Mouse (Mus musculus) neural tube, embryonic 12.5 days (tissue): ENCODE results near the gene Thrb. TPM values are rescaled to one million over a fixed set of nuclear protein-coding genes. Genes with fewer than 3 reads are reported as not detected.

Experiments used
- ATAC-seq: fragments of 200-750 bp; cut with Nextera tagmentation; 2 replicates; pipeline ENCODE4 v1.8.0; 2017; ENCODE audit warnings: low read depth, mild to moderate bottlenecking, moderate TSS enrichment, moderate library complexity; ENCODE audit not compliant: low FRiP score
- H3K27ac ChIP-seq: fragments of 300-500 bp; sonication (generic); 2 replicates; pipeline ENCODE4 v1.5.1; 2016
- H3K27me3 ChIP-seq: fragments of 300-500 bp; sonication (generic); replicated peaks from 2 replicates; pipeline ENCODE4 v1.6.1; 2016; ENCODE audit warnings: mild to moderate bottlenecking
- H3K36me3 ChIP-seq: fragments of 300-500 bp; sonication (generic); 2 replicates; pipeline ENCODE4 v1.6.1; 2016; ENCODE audit warnings: mild to moderate bottlenecking
- H3K4me1 ChIP-seq: fragments of 300-500 bp; sonication (generic); 2 replicates; pipeline ENCODE4 v1.6.1; 2016
- H3K4me2 ChIP-seq: fragments of 300-500 bp; sonication (generic); replicated peaks from 2 replicates; pipeline ENCODE4 v1.6.1; 2016; ENCODE audit warnings: mild to moderate bottlenecking
- H3K4me3 ChIP-seq: fragments of 300-500 bp; sonication (generic); 2 replicates; pipeline ENCODE4 v1.5.1; 2016
- H3K9ac ChIP-seq: fragments of 300-500 bp; sonication (generic); 2 replicates; pipeline ENCODE4 v1.6.1; 2016; ENCODE audit warnings: mild to moderate bottlenecking
- H3K9me3 ChIP-seq: fragments of 300-500 bp; sonication (generic); 2 replicates; pipeline ENCODE4 v1.6.1; 2016; ENCODE audit warnings: mild to moderate bottlenecking
- WGBS: fragments of 180-500 bp; shearing (Covaris S2); methylation state at CpG from one replicate; pipeline ENCODE4 v1.1.7; 2016; 5-methylcytosine and 5-hydroxymethylcytosine counted together
- polyA plus RNA-seq: library from polyadenylated mRNA; unstranded; fragments of >200 nt; fragmentation: Nextera tagmentation; extraction: Ambion mirVana; gene quantifications from 2 replicates; pipeline ENCODE4 v1.2.1, GENCODE M21; 2016

Thrb gene
- polyA plus RNA-seq, 1 experiment from 2014 or later: 0.34 TPM

DNA sequence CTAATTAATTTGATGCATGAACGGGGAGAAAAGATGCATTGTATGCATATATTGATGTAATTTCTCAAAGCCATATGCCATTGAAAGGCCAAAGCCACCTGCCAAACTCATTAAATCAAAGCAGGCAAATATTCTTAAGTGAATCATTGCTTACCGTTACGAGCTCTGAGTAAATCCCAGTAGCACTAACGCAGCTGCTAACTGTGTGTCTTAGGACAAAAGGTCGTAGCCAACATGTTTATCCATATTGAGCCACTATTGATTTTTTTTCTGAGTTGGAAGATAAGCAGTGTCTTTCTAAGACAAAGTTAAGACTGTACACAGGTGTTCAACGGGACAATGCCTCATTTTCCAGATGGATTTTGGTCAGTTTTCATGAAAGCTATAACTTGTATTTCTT lies 323.8 kb downstream of the Thrb start:
- Histone ChIP-seq H3K4me2 (no peak overlapping the region), H3K27ac (no peak overlapping the region), H3K4me1 (no peaks in the 10 kb centered on the region), H3K36me3 (no peaks in the 10 kb centered on the region), H3K9me3 (no peaks in the 10 kb centered on the region), H3K4me3 (no peak overlapping the region), H3K9ac (no peak overlapping the region), H3K27me3 (no peaks in the 10 kb centered on the region)
- 71% methylated on average over 6 of the region's 6 CpGs for WGBS
- ATAC-seq: no peak

DNA sequence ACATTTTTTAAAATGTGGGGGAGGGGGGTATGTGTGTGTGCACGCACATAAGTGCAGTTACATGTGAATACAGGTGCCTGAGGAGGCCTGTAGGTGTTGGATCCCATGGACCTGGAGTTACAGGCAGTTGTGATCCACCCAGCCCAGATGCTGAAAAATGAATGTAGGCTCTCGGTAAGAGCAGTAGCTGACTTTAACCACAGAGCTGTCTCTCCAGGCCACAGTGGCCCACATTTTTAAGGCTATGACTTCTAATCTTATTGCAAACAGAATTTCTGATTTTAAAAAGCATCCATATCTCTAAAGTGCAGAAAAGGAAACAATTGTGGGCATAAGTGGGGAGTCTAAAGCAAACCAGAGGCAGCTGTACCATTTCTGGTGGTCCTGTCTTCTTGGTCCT lies 328.5 kb downstream of the Thrb start:
- Histone ChIP-seq H3K4me3 (no peak overlapping the region), H3K27ac (no peak overlapping the region), H3K4me2 (no peak overlapping the region), H3K27me3 (no peaks in the 10 kb centered on the region), H3K9ac (no peak overlapping the region), H3K4me1 (no peaks in the 10 kb centered on the region), H3K36me3 (no peaks in the 10 kb centered on the region), H3K9me3 (no peaks in the 10 kb centered on the region)
- no peak for ATAC-seq
- 84% methylated on average over 2 of the region's 2 CpGs for whole genome bisulfite sequencing

- no peaks in the 10 kb centered on the region for H3K27me3 ChIP-seq
- H3K4me3 ChIP-seq: no peak overlapping the region
- ATAC-seq: no peak
- H3K4me2 ChIP-seq: no peak overlapping the region
- no peak overlapping the region for H3K27ac ChIP-seq
- H3K4me1 ChIP-seq: no peaks in the 10 kb centered on the region
- H3K9ac ChIP-seq: no peak overlapping the region
- H3K36me3 ChIP-seq: no peaks in the 10 kb centered on the region
- H3K9me3 ChIP-seq: no peaks in the 10 kb centered on the region
- WGBS: 83% methylated on average over 4 of the region's 4 CpGs
Observed at GRCm38 (mm10) chr14:17989182-17989581, 329.1 kb downstream of the Thrb start.

- no peak for ATAC-seq
- Histone ChIP-seq H3K36me3 (no peaks in the 10 kb centered on the region), H3K4me2 (no peak overlapping the region), H3K27me3 (no peaks in the 10 kb centered on the region), H3K4me1 (no peaks in the 10 kb centered on the region), H3K9ac (no peak overlapping the region), H3K4me3 (no peak overlapping the region), H3K9me3 (no peaks in the 10 kb centered on the region), H3K27ac (no peak overlapping the region)
- WGBS: 80% methylated on average over 2 of the region's 2 CpGs
Observed at GRCm38 (mm10) chr14:17990186-17990585, 330.1 kb downstream of the Thrb start.

GRCm38 (mm10) chr14:18001886-18002285 lies 341.8 kb downstream of the Thrb start:
- Histone ChIP-seq H3K4me1 (no peaks in the 10 kb centered on the region), H3K36me3 (no peaks in the 10 kb centered on the region), H3K27ac (no peak overlapping the region), H3K4me3 (no peak overlapping the region), H3K9ac (no peak overlapping the region), H3K4me2 (no peak overlapping the region), H3K27me3 (no peaks in the 10 kb centered on the region), H3K9me3 (no peaks in the 10 kb centered on the region)
- no peak for ATAC-seq
- WGBS: 73% methylated on average over 2 of the region's 2 CpGs

DNA sequence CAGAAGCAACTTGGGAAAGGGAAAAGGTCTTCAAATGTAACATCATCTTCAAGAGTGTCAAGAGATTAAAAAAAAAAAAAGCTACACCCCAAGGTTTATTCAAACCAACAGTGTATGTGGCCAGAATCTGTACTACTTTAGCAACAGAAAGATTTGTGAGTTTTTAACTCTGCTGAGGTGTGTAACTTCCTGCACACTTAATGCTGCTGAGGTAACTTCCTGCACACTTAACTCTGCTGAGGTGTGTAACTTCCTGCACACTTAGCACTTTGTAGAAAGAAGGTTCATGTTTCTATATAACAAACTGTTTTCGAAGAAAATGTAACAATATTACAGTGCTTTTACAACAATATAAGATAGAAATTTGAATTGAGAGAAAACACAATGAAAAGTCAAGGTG lies 343.6 kb downstream of the Thrb start:
- no peak overlapping the region for H3K4me3 ChIP-seq
- H3K9me3 ChIP-seq: no peaks in the 10 kb centered on the region
- no peaks in the 10 kb centered on the region for H3K36me3 ChIP-seq
- no peak overlapping the region for H3K27ac ChIP-seq
- no peaks in the 10 kb centered on the region for H3K4me1 ChIP-seq
- ATAC-seq: no peak
- 90% methylated on average over 1 of the region's 1 CpGs for WGBS
- H3K9ac ChIP-seq: no peak overlapping the region
- H3K4me2 ChIP-seq: no peak overlapping the region
- H3K27me3 ChIP-seq: no peaks in the 10 kb centered on the region

GRCm38 (mm10) chr14:18008524-18008923 lies 348.5 kb downstream of the Thrb start:
- Histone ChIP-seq H3K27ac (no peak overlapping the region), H3K27me3 (no peaks in the 10 kb centered on the region), H3K9ac (no peak overlapping the region), H3K36me3 (no peaks in the 10 kb centered on the region), H3K4me1 (no peaks in the 10 kb centered on the region), H3K9me3 (no peaks in the 10 kb centered on the region), H3K4me3 (no peak overlapping the region), H3K4me2 (no peak overlapping the region)
- WGBS: 85% methylated on average over 3 of the region's 3 CpGs
- no peak for ATAC-seq

- Histone ChIP-seq H3K27ac (no peak overlapping the region), H3K9ac (no peak overlapping the region), H3K36me3 (no peaks in the 10 kb centered on the region), H3K4me3 (no peak overlapping the region), H3K4me2 (no peak overlapping the region), H3K27me3 (no peaks in the 10 kb centered on the region), H3K9me3 (no peaks in the 10 kb centered on the region), H3K4me1 (no peaks in the 10 kb centered on the region)
- ATAC-seq: no peak
- WGBS: 89% methylated on average over 5 of the region's 5 CpGs
Observed at GRCm38 (mm10) chr14:18016604-18017003, 356.5 kb downstream of the Thrb start.

DNA sequence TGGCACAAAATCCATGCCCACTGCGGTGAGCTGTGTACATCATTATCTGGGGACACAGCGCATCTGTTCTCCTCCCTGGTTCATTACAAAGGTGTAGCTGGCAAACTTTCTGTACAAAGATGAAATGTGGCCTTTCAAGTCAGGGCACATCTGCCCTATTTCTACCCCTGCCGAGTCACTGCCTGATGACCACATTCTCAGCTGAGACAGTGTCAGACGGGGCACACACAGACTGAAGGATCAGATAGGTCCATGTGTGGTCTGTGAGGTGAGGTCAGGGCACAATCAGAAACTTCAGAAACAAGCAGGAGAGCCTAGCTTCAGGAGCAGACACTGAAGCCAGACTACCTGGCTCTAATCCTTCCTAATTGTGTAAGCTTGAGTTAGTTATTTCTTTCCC lies 360.1 kb downstream of the Thrb start:
- Histone ChIP-seq H3K4me2 (no peak overlapping the region), H3K4me1 (no peaks in the 10 kb centered on the region), H3K36me3 (no peaks in the 10 kb centered on the region), H3K27ac (no peak overlapping the region), H3K9ac (no peak overlapping the region), H3K27me3 (no peaks in the 10 kb centered on the region), H3K4me3 (no peak overlapping the region), H3K9me3 (no peaks in the 10 kb centered on the region)
- WGBS: 82% methylated on average over 4 of the region's 4 CpGs
- ATAC-seq: no peak

DNA sequence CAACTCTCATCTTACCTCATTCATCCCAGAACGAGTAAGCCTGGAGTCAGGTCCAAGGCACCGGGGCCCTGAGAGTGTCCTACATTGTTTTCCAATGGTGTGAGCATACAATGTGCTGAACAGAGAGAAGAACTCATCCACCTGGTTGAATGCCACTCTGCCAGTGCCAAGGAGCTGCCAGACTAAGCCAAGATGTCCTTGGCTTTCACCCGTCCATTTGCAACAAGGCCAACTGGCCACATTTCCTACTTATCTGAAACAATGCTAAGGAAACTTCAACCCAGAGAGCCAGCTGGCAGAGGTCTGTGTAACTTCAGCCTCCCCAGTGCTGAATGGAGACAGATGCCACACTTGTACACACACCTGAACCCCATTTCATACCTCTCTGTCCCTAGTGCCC lies 360.6 kb downstream of the Thrb start:
- Histone ChIP-seq H3K4me1 (no peaks in the 10 kb centered on the region), H3K9ac (no peak overlapping the region), H3K9me3 (no peaks in the 10 kb centered on the region), H3K27ac (no peak overlapping the region), H3K36me3 (no peaks in the 10 kb centered on the region), H3K4me3 (no peak overlapping the region), H3K27me3 (no peaks in the 10 kb centered on the region), H3K4me2 (no peak overlapping the region)
- ATAC-seq: no peak
- WGBS: 90% methylated on average over 3 of the region's 3 CpGs

DNA sequence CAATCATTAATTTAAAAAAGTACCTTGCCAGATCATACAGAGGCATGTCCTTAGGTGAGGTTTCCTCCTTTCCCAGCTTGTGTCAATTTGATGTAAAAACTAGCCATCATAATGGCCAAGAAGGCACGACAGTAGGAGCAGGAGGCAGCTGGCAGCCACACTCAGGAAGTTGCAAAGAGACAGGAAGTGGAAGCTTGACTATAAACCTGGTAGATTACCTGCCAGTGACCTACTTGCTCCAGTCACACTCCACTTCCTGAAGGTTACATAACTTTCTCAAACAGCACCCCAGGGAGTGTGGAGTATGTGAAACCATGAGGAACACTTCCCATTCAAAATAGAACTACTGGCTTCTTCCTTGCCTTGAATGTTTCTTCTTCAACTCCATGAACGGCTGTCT lies 361.7 kb downstream of the Thrb start:
- H3K36me3 ChIP-seq: no peaks in the 10 kb centered on the region
- H3K9ac ChIP-seq: no peak overlapping the region
- WGBS: 75% methylated on average over 2 of the region's 2 CpGs
- ATAC-seq: no peak
- H3K9me3 ChIP-seq: no peaks in the 10 kb centered on the region
- H3K27me3 ChIP-seq: no peaks in the 10 kb centered on the region
- H3K4me3 ChIP-seq: no peak overlapping the region
- H3K4me2 ChIP-seq: no peak overlapping the region
- no peak overlapping the region for H3K27ac ChIP-seq
- H3K4me1 ChIP-seq: no peaks in the 10 kb centered on the region

- Histone ChIP-seq H3K4me2 (no peak overlapping the region), H3K4me1 (no peaks in the 10 kb centered on the region), H3K27ac (no peak overlapping the region), H3K27me3 (no peaks in the 10 kb centered on the region), H3K9me3 (no peaks in the 10 kb centered on the region), H3K4me3 (no peak overlapping the region), H3K36me3 (no peaks in the 10 kb centered on the region), H3K9ac (no peak overlapping the region)
- ATAC-seq: no peak
Observed at GRCm38 (mm10) chr14:18022351-18022750, 362.3 kb downstream of the Thrb start.

DNA sequence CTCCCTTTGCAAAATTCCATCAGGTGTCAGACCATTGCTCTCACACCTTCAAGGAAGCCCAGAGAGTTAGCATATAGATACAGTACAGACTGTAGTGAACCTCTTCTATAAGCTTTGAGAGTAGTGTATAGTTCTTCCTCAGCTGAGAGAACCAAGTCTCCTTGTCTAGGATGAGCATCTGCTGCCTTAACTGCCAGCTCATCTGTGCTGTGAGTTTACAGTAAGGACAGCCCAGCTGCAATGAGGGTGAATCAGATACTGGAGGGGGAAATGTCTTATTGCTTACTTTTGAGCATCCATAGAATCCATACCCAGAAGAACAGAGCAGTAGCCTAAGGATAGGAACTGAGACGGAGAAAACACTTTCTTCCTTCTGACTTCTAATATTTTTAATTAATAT lies 367.8 kb downstream of the Thrb start:
- 82% methylated on average over 1 of the region's 1 CpGs for WGBS

More for the DNA sequence above, 367.8 kb downstream of the Thrb start:
- H3K27ac ChIP-seq: no peak overlapping the region
- H3K4me2 ChIP-seq: no peak overlapping the region
- no peak overlapping the region for H3K9ac ChIP-seq
- H3K36me3 ChIP-seq: no peaks in the 10 kb centered on the region
- H3K4me3 ChIP-seq: no peak overlapping the region
- no peak for ATAC-seq
- no peaks in the 10 kb centered on the region for H3K4me1 ChIP-seq
- no peaks in the 10 kb centered on the region for H3K9me3 ChIP-seq
- no peaks in the 10 kb centered on the region for H3K27me3 ChIP-seq
